Mouse (Mus musculus): Measurements from ENCODE around the gene Pelo. TPM values are rescaled to one million over a fixed set of nuclear protein-coding genes. Genes with fewer than 3 reads are reported as not detected.

The Pelo gene
- 5.6 and 5.9 TPM in 2 replicates for polyA plus RNA-seq (2014; fragmentation: Nextera tagmentation; extraction: Ambion mirVana)

GRCm38 (mm10) chr13:115090069-115090976 is at the start of gene Pelo:
Pelo (minus strand) TSS chr13:115090186.
- WGBS, result 1% methylated on average over 60 of the region's 60 CpGs
- H3K27me3 ChIP-seq (replicated peaks; ENCODE audit: control insufficient read depth, insufficient read depth, low read length), result no peaks in the 10 kb centered on the region
- DNase-seq (ENCODE audit: low spot score) (peak; percentile 95), ATAC-seq (peak; percentile 97)
- no peaks in the 10 kb centered on the region for H3K9me3 ChIP-seq (replicated peaks; ENCODE audit: control insufficient read depth, low read length)
- H3K9ac ChIP-seq (ENCODE audit: low read length), result peak within 1 kb of the TSS; percentile 79
- peak within 1 kb of the TSS; percentile 66 for H3K4me3 ChIP-seq (ENCODE audit: low read depth, low read length)
- peaks cover 8% of the 10 kb centered on the region for H3K4me1 ChIP-seq (ENCODE audit: control insufficient read depth, insufficient read depth, low read length)
- H3K4me2 ChIP-seq (ENCODE audit: low read length), result peak within 1 kb of the TSS; percentile 57
- 0 out of 2 replicates have a peak within 1 kb of the TSS, but pooled peaks have one; percentile 48 for H3K27ac ChIP-seq (ENCODE audit: low read depth, low read length)
- peaks cover 19% of the 10 kb centered on the region for H3K36me3 ChIP-seq (ENCODE audit: control insufficient read depth, insufficient read depth, low read length)

GRCm38 (mm10) chr13:115138513-115138912 is 48.5 kb upstream of the Pelo start:
- ATAC-seq (no peak), DNase-seq (ENCODE audit: low spot score) (no peak)
- no peak overlapping the region for H3K9ac ChIP-seq (ENCODE audit: low read length)
- no peak overlapping the region for H3K4me3 ChIP-seq (ENCODE audit: low read depth, low read length)
- 94% methylated on average over 7 of the region's 7 CpGs for WGBS
- no peak overlapping the region for H3K27ac ChIP-seq (ENCODE audit: low read depth, low read length)
- no peaks in the 10 kb centered on the region for H3K27me3 ChIP-seq (replicated peaks; ENCODE audit: control insufficient read depth, insufficient read depth, low read length)
- H3K4me2 ChIP-seq (ENCODE audit: low read length), result no peak overlapping the region
- H3K36me3 ChIP-seq (ENCODE audit: control insufficient read depth, insufficient read depth, low read length), result no peaks in the 10 kb centered on the region
- H3K4me1 ChIP-seq (ENCODE audit: control insufficient read depth, insufficient read depth, low read length), result no peaks in the 10 kb centered on the region
- H3K9me3 ChIP-seq (replicated peaks; ENCODE audit: control insufficient read depth, low read length), result no peaks in the 10 kb centered on the region

GRCm38 (mm10) chr13:115136761-115137160 is 46.8 kb upstream of the Pelo start:
- H3K27me3 ChIP-seq (replicated peaks; ENCODE audit: control insufficient read depth, insufficient read depth, low read length), result no peaks in the 10 kb centered on the region

DNA sequence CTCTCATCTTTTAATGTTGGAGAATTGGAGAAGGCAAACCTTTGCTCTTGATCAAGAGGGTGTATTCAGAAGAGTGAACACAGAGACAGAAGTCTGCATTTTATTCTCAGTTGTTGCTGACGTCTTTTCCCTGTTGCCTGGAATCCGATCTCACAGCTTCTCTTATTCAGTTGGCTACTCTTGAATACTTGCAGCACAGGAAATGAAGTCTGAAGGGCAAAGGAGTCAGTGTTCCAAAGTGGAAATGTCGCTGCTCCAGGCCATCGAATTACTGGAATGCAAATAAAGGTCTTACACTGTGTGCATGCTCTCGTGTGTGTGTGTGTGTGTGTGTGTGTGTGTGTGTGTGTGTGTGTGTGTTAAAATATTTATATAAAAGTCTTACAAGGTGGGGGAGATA is 42.4 kb upstream of the Pelo start:
- no peak overlapping the region for H3K4me2 ChIP-seq (ENCODE audit: low read length)
- no peak overlapping the region for H3K9ac ChIP-seq (ENCODE audit: low read length)
- no peak overlapping the region for H3K4me3 ChIP-seq (ENCODE audit: low read depth, low read length)
- H3K9me3 ChIP-seq (replicated peaks; ENCODE audit: control insufficient read depth, low read length), result no peaks in the 10 kb centered on the region
- no peak for DNase-seq (ENCODE audit: low spot score)
- no peaks in the 10 kb centered on the region for H3K36me3 ChIP-seq (ENCODE audit: control insufficient read depth, insufficient read depth, low read length)
- ATAC-seq, result no peak
- H3K27ac ChIP-seq (ENCODE audit: low read depth, low read length), result no peak overlapping the region
- WGBS, result 45% methylated on average over 5 of the region's 5 CpGs
- H3K27me3 ChIP-seq (replicated peaks; ENCODE audit: control insufficient read depth, insufficient read depth, low read length), result no peaks in the 10 kb centered on the region
- no peaks in the 10 kb centered on the region for H3K4me1 ChIP-seq (ENCODE audit: control insufficient read depth, insufficient read depth, low read length)

More at GRCm38 (mm10) chr13:115136761-115137160, 46.8 kb upstream of the Pelo start:
- ATAC-seq (no peak), DNase-seq (ENCODE audit: low spot score) (no peak)
- Histone ChIP-seq H3K4me1 (ENCODE audit: control insufficient read depth, insufficient read depth, low read length) (no peaks in the 10 kb centered on the region), H3K4me3 (ENCODE audit: low read depth, low read length) (no peak overlapping the region), H3K36me3 (ENCODE audit: control insufficient read depth, insufficient read depth, low read length) (no peaks in the 10 kb centered on the region), H3K9me3 (replicated peaks; ENCODE audit: control insufficient read depth, low read length) (no peaks in the 10 kb centered on the region), H3K9ac (ENCODE audit: low read length) (no peak overlapping the region), H3K27ac (ENCODE audit: low read depth, low read length) (no peak overlapping the region), H3K4me2 (ENCODE audit: low read length) (no peak overlapping the region)
- 93% methylated on average over 3 of the region's 3 CpGs for WGBS

- 74% methylated on average over 3 of the region's 3 CpGs for WGBS
- no peaks in the 10 kb centered on the region for H3K9me3 ChIP-seq (replicated peaks; ENCODE audit: control insufficient read depth, low read length)
- H3K36me3 ChIP-seq (ENCODE audit: control insufficient read depth, insufficient read depth, low read length), result no peaks in the 10 kb centered on the region
- no peak overlapping the region for H3K27ac ChIP-seq (ENCODE audit: low read depth, low read length)
- DNase-seq (ENCODE audit: low spot score), result no peak
- H3K4me1 ChIP-seq (ENCODE audit: control insufficient read depth, insufficient read depth, low read length), result no peaks in the 10 kb centered on the region
- H3K27me3 ChIP-seq (replicated peaks; ENCODE audit: control insufficient read depth, insufficient read depth, low read length), result no peaks in the 10 kb centered on the region
- no peak overlapping the region for H3K4me3 ChIP-seq (ENCODE audit: low read depth, low read length)
- no peak for ATAC-seq
- H3K4me2 ChIP-seq (ENCODE audit: low read length), result no peak overlapping the region
- H3K9ac ChIP-seq (ENCODE audit: low read length), result no peak overlapping the region
Observed at GRCm38 (mm10) chr13:115131381-115131780, 41.4 kb upstream of the Pelo start.

DNA sequence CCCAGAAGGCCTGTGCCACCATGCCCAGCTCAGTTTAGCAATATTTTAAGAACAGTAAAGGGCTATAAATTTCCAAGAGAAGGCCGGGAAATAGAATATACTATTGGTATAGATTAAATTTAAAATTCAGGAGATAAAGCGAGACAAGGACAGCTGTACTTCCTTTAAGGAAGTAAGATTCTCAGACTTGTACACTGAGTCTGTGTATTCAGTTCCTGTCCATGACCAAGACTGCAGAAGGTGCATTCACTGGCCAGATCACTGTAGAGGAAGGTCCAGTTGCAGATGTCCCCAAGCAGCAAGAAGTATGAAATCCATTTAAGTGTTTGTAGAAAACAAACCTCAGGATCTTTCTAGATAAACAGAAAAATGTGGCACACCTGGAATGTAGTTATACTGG is 40.0 kb upstream of the Pelo start:
- Histone ChIP-seq H3K4me2 (ENCODE audit: low read length) (no peak overlapping the region), H3K4me3 (ENCODE audit: low read depth, low read length) (no peak overlapping the region), H3K36me3 (ENCODE audit: control insufficient read depth, insufficient read depth, low read length) (no peaks in the 10 kb centered on the region), H3K27me3 (replicated peaks; ENCODE audit: control insufficient read depth, insufficient read depth, low read length) (no peaks in the 10 kb centered on the region), H3K9ac (ENCODE audit: low read length) (no peak overlapping the region), H3K9me3 (replicated peaks; ENCODE audit: control insufficient read depth, low read length) (no peaks in the 10 kb centered on the region), H3K27ac (ENCODE audit: low read depth, low read length) (no peak overlapping the region), H3K4me1 (ENCODE audit: control insufficient read depth, insufficient read depth, low read length) (no peaks in the 10 kb centered on the region)
- DNase-seq (ENCODE audit: low spot score), result no peak
- 92% methylated on average over 2 of the region's 2 CpGs for WGBS
- ATAC-seq, result no peak

GRCm38 (mm10) chr13:115127826-115128225 is 37.8 kb upstream of the Pelo start:
- H3K27ac ChIP-seq (ENCODE audit: low read depth, low read length), result no peak overlapping the region
- ATAC-seq (no peak; the same call in 1 of the 2 replicates), DNase-seq (ENCODE audit: low spot score) (peak; percentile 58)
- no peaks in the 10 kb centered on the region for H3K4me1 ChIP-seq (ENCODE audit: control insufficient read depth, insufficient read depth, low read length)
- no peaks in the 10 kb centered on the region for H3K27me3 ChIP-seq (replicated peaks; ENCODE audit: control insufficient read depth, insufficient read depth, low read length)
- WGBS, result 30% methylated on average over 1 of the region's 1 CpGs
- no peak overlapping the region for H3K9ac ChIP-seq (ENCODE audit: low read length)
- no peak overlapping the region for H3K4me2 ChIP-seq (ENCODE audit: low read length)
- H3K36me3 ChIP-seq (ENCODE audit: control insufficient read depth, insufficient read depth, low read length), result no peaks in the 10 kb centered on the region
- no peaks in the 10 kb centered on the region for H3K9me3 ChIP-seq (replicated peaks; ENCODE audit: control insufficient read depth, low read length)
- H3K4me3 ChIP-seq (ENCODE audit: low read depth, low read length), result no peak overlapping the region

GRCm38 (mm10) chr13:115126534-115126933 is 36.5 kb upstream of the Pelo start:
- Histone ChIP-seq H3K4me3 (ENCODE audit: low read depth, low read length) (no peak overlapping the region), H3K4me1 (ENCODE audit: control insufficient read depth, insufficient read depth, low read length) (no peaks in the 10 kb centered on the region), H3K9me3 (replicated peaks; ENCODE audit: control insufficient read depth, low read length) (no peaks in the 10 kb centered on the region), H3K27me3 (replicated peaks; ENCODE audit: control insufficient read depth, insufficient read depth, low read length) (no peaks in the 10 kb centered on the region), H3K27ac (ENCODE audit: low read depth, low read length) (no peak overlapping the region), H3K9ac (ENCODE audit: low read length) (no peak overlapping the region), H3K4me2 (ENCODE audit: low read length) (no peak overlapping the region), H3K36me3 (ENCODE audit: control insufficient read depth, insufficient read depth, low read length) (no peaks in the 10 kb centered on the region)
- no peak for ATAC-seq
- WGBS, result 92% methylated on average over 2 of the region's 2 CpGs
- no peak for DNase-seq (ENCODE audit: low spot score)

DNA sequence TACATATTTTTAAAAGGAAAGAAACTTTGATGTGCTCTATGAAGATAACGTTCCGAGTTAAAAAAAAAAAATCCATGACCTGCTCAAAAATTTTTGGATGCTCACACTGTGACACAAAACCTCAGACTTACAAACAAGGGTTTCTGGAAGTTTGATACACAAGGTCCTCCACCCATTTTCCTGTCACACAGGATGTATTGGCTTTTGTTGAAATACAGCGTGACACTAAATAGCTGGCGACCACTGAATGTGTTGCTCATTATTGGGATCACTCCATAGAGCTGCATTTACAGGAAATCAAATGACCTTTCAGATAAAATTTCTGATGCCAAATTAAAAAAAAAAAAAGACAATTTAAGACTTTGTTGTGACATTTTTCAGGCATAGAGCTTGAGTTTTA is 35.1 kb upstream of the Pelo start:
- H3K4me3 ChIP-seq (ENCODE audit: low read depth, low read length), result no peak overlapping the region
- no peaks in the 10 kb centered on the region for H3K4me1 ChIP-seq (ENCODE audit: control insufficient read depth, insufficient read depth, low read length)
- no peak overlapping the region for H3K4me2 ChIP-seq (ENCODE audit: low read length)
- no peak overlapping the region for H3K9ac ChIP-seq (ENCODE audit: low read length)
- no peaks in the 10 kb centered on the region for H3K36me3 ChIP-seq (ENCODE audit: control insufficient read depth, insufficient read depth, low read length)
- ATAC-seq, result no peak
- 86% methylated on average over 4 of the region's 4 CpGs for WGBS
- no peak overlapping the region for H3K27ac ChIP-seq (ENCODE audit: low read depth, low read length)
- H3K9me3 ChIP-seq (replicated peaks; ENCODE audit: control insufficient read depth, low read length), result no peaks in the 10 kb centered on the region
- DNase-seq (ENCODE audit: low spot score), result no peak
- H3K27me3 ChIP-seq (replicated peaks; ENCODE audit: control insufficient read depth, insufficient read depth, low read length), result no peaks in the 10 kb centered on the region
